Mouse (Mus musculus): Measurements from ENCODE around the gene Magi3.
A peak's percentile ranks its signal among the peaks of the same experiment; 100 is the strongest.

Gene Magi3

GRCm38 (mm10) chr3:104220295-104220965 is at the start of gene Magi3:
Magi3 (minus strand) TSS chr3:104220374.
- DNase-seq (ENCODE audit: low read depth, low spot score) = peak; percentile 92

GRCm38 (mm10) chr3:104264530-104265145 is 44.5 kb upstream of the Magi3 start:
- no peak for DNase-seq (ENCODE audit: low read depth, low spot score)

- no peak for DNase-seq (ENCODE audit: low read depth, low spot score)
These were observed 40.0 kb upstream of the Magi3 start for GRCm38 (mm10) chr3:104260221-104260620.

- no peak for DNase-seq (ENCODE audit: low read depth, low spot score)
These were observed 39.0 kb upstream of the Magi3 start for GRCm38 (mm10) chr3:104259168-104259567.

- DNase-seq (ENCODE audit: low read depth, low spot score) = no peak
These were observed 36.9 kb upstream of the Magi3 start for GRCm38 (mm10) chr3:104257041-104257440.

GRCm38 (mm10) chr3:104253760-104254159 is 33.6 kb upstream of the Magi3 start:
- DNase-seq (ENCODE audit: low read depth, low spot score) = no peak

- DNase-seq (ENCODE audit: low read depth, low spot score) = no peak
These were observed 27.7 kb upstream of the Magi3 start for GRCm38 (mm10) chr3:104247850-104248249.

GRCm38 (mm10) chr3:104247057-104247456 is 26.9 kb upstream of the Magi3 start:
- DNase-seq (ENCODE audit: low read depth, low spot score) = no peak

- no peak for DNase-seq (ENCODE audit: low read depth, low spot score)
These were observed 24.2 kb upstream of the Magi3 start for GRCm38 (mm10) chr3:104244373-104244772.

GRCm38 (mm10) chr3:104243972-104244371 is 23.8 kb upstream of the Magi3 start:
- no peak for DNase-seq (ENCODE audit: low read depth, low spot score)

GRCm38 (mm10) chr3:104239785-104240184 is 19.6 kb upstream of the Magi3 start:
- DNase-seq (ENCODE audit: low read depth, low spot score) = no peak

- no peak for DNase-seq (ENCODE audit: low read depth, low spot score)
These were observed 19.2 kb upstream of the Magi3 start for GRCm38 (mm10) chr3:104239376-104239775.

- DNase-seq (ENCODE audit: low read depth, low spot score) = no peak
These were observed 17.8 kb upstream of the Magi3 start for GRCm38 (mm10) chr3:104237846-104238440.

- no peak for DNase-seq (ENCODE audit: low read depth, low spot score)
These were observed 15.9 kb upstream of the Magi3 start for GRCm38 (mm10) chr3:104236029-104236428.

GRCm38 (mm10) chr3:104235099-104235498 is 14.9 kb upstream of the Magi3 start:
- no peak for DNase-seq (ENCODE audit: low read depth, low spot score)

- no peak for DNase-seq (ENCODE audit: low read depth, low spot score)
These were observed 13.5 kb upstream of the Magi3 start for GRCm38 (mm10) chr3:104233366-104234312.

- DNase-seq (ENCODE audit: low read depth, low spot score) = no peak
These were observed 7.4 kb upstream of the Magi3 start for GRCm38 (mm10) chr3:104227438-104228111.

- DNase-seq (ENCODE audit: low read depth, low spot score) = no peak
These were observed 6.6 kb upstream of the Magi3 start for GRCm38 (mm10) chr3:104226731-104227130.

GRCm38 (mm10) chr3:104221156-104221555 is 982 bp upstream of the Magi3 start:
- no peak for DNase-seq (ENCODE audit: low read depth, low spot score)

- no peak for DNase-seq (ENCODE audit: low read depth, low spot score)
These were observed 461 bp downstream of the Magi3 start for GRCm38 (mm10) chr3:104219531-104220294.

GRCm38 (mm10) chr3:104218926-104219325 is 1.2 kb downstream of the Magi3 start:
- DNase-seq (ENCODE audit: low read depth, low spot score) = no peak
